Mouse (Mus musculus) ES-Bruce4 (cell line): ENCODE measurements around the gene Exph5. TPM values are rescaled to one million over a fixed set of nuclear protein-coding genes. Genes with fewer than 3 reads are reported as not detected.

Experiments used
- H3K27ac ChIP-seq: 2 replicates; pipeline ENCODE4 v1.5.1; 2012; ENCODE audit warnings: low read length, inconsistent platforms; ENCODE audit not compliant: insufficient read depth
- H3K27me3 ChIP-seq: 2 replicates; pipeline ENCODE4 v1.6.1; 2012; ENCODE audit warnings: mild to moderate bottlenecking, low read length, inconsistent platforms; ENCODE audit not compliant: control insufficient read depth, poor library complexity, insufficient read depth, severe bottlenecking
- H3K36me3 ChIP-seq: 2 replicates; pipeline ENCODE4 v1.6.1; 2012; ENCODE audit warnings: inconsistent platforms, mild to moderate bottlenecking, low read length, moderate library complexity; ENCODE audit not compliant: control insufficient read depth, poor library complexity, insufficient read depth, severe bottlenecking
- H3K4me1 ChIP-seq: one replicate; pipeline ENCODE4 v1.8.1; 2011; ENCODE audit warnings: low read length; ENCODE audit not compliant: control insufficient read depth, insufficient read depth
- H3K4me3 ChIP-seq: 2 replicates; pipeline ENCODE4 v1.5.1; 2011; ENCODE audit warnings: low read depth, mild to moderate bottlenecking, low read length
- H3K9ac ChIP-seq: 2 replicates; pipeline ENCODE4 v1.6.1; 2012; ENCODE audit warnings: low read depth, mild to moderate bottlenecking, inconsistent platforms; ENCODE audit not compliant: poor library complexity, severe bottlenecking
- H3K9me3 ChIP-seq: replicated peaks from 2 replicates; pipeline ENCODE4 v1.6.1; 2012; ENCODE audit warnings: mild to moderate bottlenecking, low read length, inconsistent platforms; ENCODE audit not compliant: control insufficient read depth, poor library complexity, insufficient read depth, severe bottlenecking
- CTCF ChIP-seq: IDR thresholded peaks from one replicate; pipeline ENCODE4 v1.8.1; 2011; ENCODE audit warnings: low read depth, low read length
- EP300 ChIP-seq: IDR thresholded peaks from 2 replicates; pipeline ENCODE4 v1.6.1; 2011; ENCODE audit warnings: low read depth, low read length; ENCODE audit not compliant: insufficient read depth
- POLR2A ChIP-seq: IDR thresholded peaks from one replicate; pipeline ENCODE4 v1.8.1; 2011; ENCODE audit warnings: low read length; ENCODE audit not compliant: insufficient read depth
- polyA plus RNA-seq: library from polyadenylated mRNA; stranded (reverse); fragments of >200 nt; gene quantifications from 2 replicates; pipeline ENCODE4 v1.2.4, GENCODE M21; 2011; ENCODE audit warnings: low read depth; ENCODE audit not compliant: missing spikeins, insufficient read depth, insufficient read length

The Exph5 gene
- polyA plus RNA-seq, 1 experiment: 0.40 TPM

- TF ChIP-seq EP300: no peak
- no peak for TF ChIP-seq POLR2A
- no peak for TF ChIP-seq CTCF
- Histone ChIP-seq H3K4me3 (no peak overlapping the region), H3K27me3 (no peaks in the 10 kb centered on the region; the same call in 1 of the 2 replicates), H3K9me3 (no peaks in the 10 kb centered on the region), H3K36me3 (no peaks in the 10 kb centered on the region), H3K9ac (no peak overlapping the region), H3K4me1 (no peaks in the 10 kb centered on the region), H3K27ac (no peak overlapping the region)
Measured at GRCm38 (mm10) chr9:53378171-53378570, 76.7 kb downstream of the Exph5 start.

- no peaks in the 10 kb centered on the region for H3K9me3 ChIP-seq
- H3K27ac ChIP-seq: no peak overlapping the region
- no peak for TF ChIP-seq CTCF
- no peak for TF ChIP-seq POLR2A
- no peak for TF ChIP-seq EP300
Measured at GRCm38 (mm10) chr9:53380595-53380994, 79.1 kb downstream of the Exph5 start.

GRCm38 (mm10) chr9:53381113-53381615, 79.7 kb downstream of the Exph5 start:
- no peak overlapping the region for H3K9ac ChIP-seq
- no peaks in the 10 kb centered on the region for H3K27me3 ChIP-seq
- no peaks in the 10 kb centered on the region for H3K36me3 ChIP-seq
- no peak overlapping the region for H3K27ac ChIP-seq
- no peak for TF ChIP-seq EP300
- TF ChIP-seq POLR2A: no peak
- TF ChIP-seq CTCF: no peak
- no peaks in the 10 kb centered on the region for H3K9me3 ChIP-seq
- H3K4me3 ChIP-seq: no peak overlapping the region
- no peaks in the 10 kb centered on the region for H3K4me1 ChIP-seq

More at GRCm38 (mm10) chr9:53380595-53380994, 79.1 kb downstream of the Exph5 start:
- no peak overlapping the region for H3K4me3 ChIP-seq
- H3K4me1 ChIP-seq: no peaks in the 10 kb centered on the region
- no peaks in the 10 kb centered on the region for H3K36me3 ChIP-seq
- H3K9ac ChIP-seq: no peak overlapping the region
- no peaks in the 10 kb centered on the region; the same call in 1 of the 2 replicates for H3K27me3 ChIP-seq

GRCm38 (mm10) chr9:53383951-53384866, 82.7 kb downstream of the Exph5 start, which contains the start of gene Kdelc2:
TSS of gene Kdelc2 (plus strand) at chr9:53384025.
- H3K27me3 ChIP-seq: no peaks in the 10 kb centered on the region
- H3K4me3 ChIP-seq: peak within 1 kb of the TSS; percentile 91
- peak within 1 kb of the TSS; percentile 76 for H3K27ac ChIP-seq
- no peaks in the 10 kb centered on the region for H3K9me3 ChIP-seq
- no peaks in the 10 kb centered on the region for H3K36me3 ChIP-seq
- TF ChIP-seq CTCF (no peak), POLR2A (no peak), EP300 (no peak)
- no peaks in the 10 kb centered on the region for H3K4me1 ChIP-seq
- peak within 1 kb of the TSS; percentile 81 for H3K9ac ChIP-seq

GRCm38 (mm10) chr9:53384873-53385272, 83.4 kb downstream of the Exph5 start:
- Histone ChIP-seq H3K36me3 (no peaks in the 10 kb centered on the region), H3K9ac (peak overlapping the region; percentile 81), H3K4me1 (no peaks in the 10 kb centered on the region), H3K27ac (peak overlapping the region; percentile 71), H3K27me3 (no peaks in the 10 kb centered on the region), H3K9me3 (no peaks in the 10 kb centered on the region), H3K4me3 (peak overlapping the region; percentile 91)
- no peak for TF ChIP-seq CTCF
- TF ChIP-seq POLR2A: no peak
- TF ChIP-seq EP300: no peak

GRCm38 (mm10) chr9:53387431-53387830, 86.0 kb downstream of the Exph5 start:
- no peak for TF ChIP-seq CTCF
- TF ChIP-seq POLR2A: no peak
- no peak for TF ChIP-seq EP300
- no peaks in the 10 kb centered on the region for H3K36me3 ChIP-seq
- H3K4me1 ChIP-seq: no peaks in the 10 kb centered on the region
- H3K27me3 ChIP-seq: no peaks in the 10 kb centered on the region
- H3K9me3 ChIP-seq: no peaks in the 10 kb centered on the region
- no peak overlapping the region for H3K27ac ChIP-seq
- no peak overlapping the region for H3K4me3 ChIP-seq
- H3K9ac ChIP-seq: no peak overlapping the region
